10 mouse cellular contexts compared by ENCODE assay signal in the genomic region with DNA sequence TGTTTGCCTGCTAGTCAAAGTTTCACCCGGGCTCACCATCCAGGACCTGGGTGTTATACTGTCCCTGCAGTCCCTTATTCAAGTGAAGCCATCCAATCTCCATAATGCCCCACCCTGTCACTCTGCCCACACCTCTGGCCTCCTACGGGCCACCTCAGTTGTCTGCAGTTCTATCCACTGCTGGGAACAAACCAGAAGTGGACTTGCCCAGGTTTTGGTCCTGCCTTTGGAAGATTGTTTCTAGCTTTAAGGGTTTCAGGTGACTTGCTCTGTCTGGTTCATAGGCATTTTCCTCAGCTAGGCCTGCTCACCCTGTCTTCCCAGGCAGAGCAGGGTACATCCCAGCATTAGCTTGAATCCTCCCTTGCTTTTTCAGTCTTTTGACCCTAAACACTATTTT. TPM values are rescaled to one million over a fixed set of nuclear protein-coding genes. Genes with fewer than 3 reads are reported as not detected.
A peak's percentile ranks its signal among the peaks of the same experiment; 100 is the strongest.
DNase-seq lines count a peak whose midpoint lies in the region; ATAC-seq lines count a peak whose summit lies in the region.
"Had no signal": no experiment of that assay in that cellular context is flagged by ENCODE, and none has a peak within 500 bp of the region (broad histone marks: within the 10 kb centered on the region; RNA-seq: fewer than 3 reads in every experiment).

No protein-coding gene starts in this region.

- no peak overlapping the region for H3K4me2 ChIP-seq in heart, embryonic 15.5 days
- H3K4me2 ChIP-seq in midbrain, embryonic 11.5 days: no peak overlapping the region
- no peak overlapping the region for H3K4me2 ChIP-seq in midbrain, embryonic 14.5 days (ENCODE audit: low read length)
- H3K4me2 ChIP-seq in stomach, embryonic 14.5 days (replicated peaks; ENCODE audit: low read depth, low read length): no peak overlapping the region
- H3K4me2 ChIP-seq: liver, embryonic 15.5 days had no signal

- H3K27me3 ChIP-seq in heart, embryonic 15.5 days: no peaks in the 10 kb centered on the region
- no peaks in the 10 kb centered on the region for H3K27me3 ChIP-seq in midbrain, embryonic 11.5 days (ENCODE audit: control insufficient read depth, insufficient read depth, low read length)
- no peaks in the 10 kb centered on the region for H3K27me3 ChIP-seq in midbrain, embryonic 14.5 days (ENCODE audit: control insufficient read depth, insufficient read depth, low read length)
- no peaks in the 10 kb centered on the region for H3K27me3 ChIP-seq in stomach, embryonic 14.5 days (ENCODE audit: control insufficient read depth, insufficient read depth, low read length)
- H3K27me3 ChIP-seq: liver, embryonic 15.5 days had no signal

- peak; percentile 1 for DNase-seq in cerebellum, adult 11 months
- DNase-seq in cerebellum, adult 9-10 months: no peak
- no peak for DNase-seq in heart, postnatal 10 days
- DNase-seq in midbrain, embryonic 11.5 days (ENCODE audit: low spot score, missing footprints): peak; percentile 51
- no peak for DNase-seq in midbrain, embryonic 14.5 days
- DNase-seq in layer of hippocampus, postnatal 10 days (ENCODE audit: low spot score in 2 of 2): no peak

- peak overlapping the region; percentile 22; the same call in 1 of the 2 replicates for H3K9ac ChIP-seq in heart, embryonic 15.5 days
- H3K9ac ChIP-seq in midbrain, embryonic 11.5 days (ENCODE audit: low read length): no peak overlapping the region
- no peak overlapping the region for H3K9ac ChIP-seq in midbrain, embryonic 14.5 days (replicated peaks; ENCODE audit: low read length)
- no peak overlapping the region for H3K9ac ChIP-seq in stomach, embryonic 14.5 days (replicated peaks; ENCODE audit: low read depth, low read length)
- H3K9ac ChIP-seq: liver, embryonic 15.5 days had no signal

- 54% methylated on average over 2 of the region's 2 CpGs for WGBS in heart, embryonic 15.5 days
- 61% methylated on average over 2 of the region's 2 CpGs for WGBS in midbrain, embryonic 11.5 days
- WGBS in midbrain, embryonic 14.5 days: 64% methylated on average over 2 of the region's 2 CpGs
- 41% methylated on average over 2 of the region's 2 CpGs for WGBS in stomach, embryonic 14.5 days

- H3K27ac ChIP-seq in heart, embryonic 15.5 days: peak overlapping the region; percentile 97
- no peak overlapping the region; the same call in 1 of the 2 replicates for H3K27ac ChIP-seq in midbrain, embryonic 11.5 days (ENCODE audit: low read depth, low read length)
- H3K27ac ChIP-seq in midbrain, embryonic 14.5 days (replicated peaks; ENCODE audit: low read depth, low read length): no peak overlapping the region
- H3K27ac ChIP-seq in stomach, embryonic 14.5 days (ENCODE audit: low read length): peak overlapping the region; percentile 97
- H3K27ac ChIP-seq: liver, embryonic 15.5 days had no signal

- no peak overlapping the region for H3K4me3 ChIP-seq in heart, embryonic 15.5 days
- no peak overlapping the region for H3K4me3 ChIP-seq in midbrain, embryonic 11.5 days (ENCODE audit: low read depth, low read length)
- H3K4me3 ChIP-seq in midbrain, embryonic 14.5 days (replicated peaks; ENCODE audit: low read depth, low read length): no peak overlapping the region
- H3K4me3 ChIP-seq in stomach, embryonic 14.5 days (ENCODE audit: low read depth, low read length): no peak overlapping the region
- H3K4me3 ChIP-seq: liver, embryonic 15.5 days had no signal

- H3K9me3 ChIP-seq in heart, embryonic 15.5 days (replicated peaks): no peaks in the 10 kb centered on the region
- no peaks in the 10 kb centered on the region for H3K9me3 ChIP-seq in midbrain, embryonic 11.5 days (ENCODE audit: control insufficient read depth, low read length)
- H3K9me3 ChIP-seq in midbrain, embryonic 14.5 days (ENCODE audit: control insufficient read depth, low read length): no peaks in the 10 kb centered on the region
- H3K9me3 ChIP-seq in stomach, embryonic 14.5 days (ENCODE audit: control insufficient read depth, low read depth, low read length): no peaks in the 10 kb centered on the region
- H3K9me3 ChIP-seq: liver, embryonic 15.5 days had no signal

- H3K36me3 ChIP-seq in heart, embryonic 15.5 days: no peaks in the 10 kb centered on the region
- no peaks in the 10 kb centered on the region for H3K36me3 ChIP-seq in midbrain, embryonic 11.5 days (ENCODE audit: control insufficient read depth, insufficient read depth, low read length)
- no peaks in the 10 kb centered on the region for H3K36me3 ChIP-seq in midbrain, embryonic 14.5 days (ENCODE audit: control insufficient read depth, insufficient read depth, low read length)
- no peaks in the 10 kb centered on the region for H3K36me3 ChIP-seq in stomach, embryonic 14.5 days (ENCODE audit: control insufficient read depth, insufficient read depth, low read length)
- H3K36me3 ChIP-seq: liver, embryonic 15.5 days had no signal

- intact Hi-C loops in heart, postnatal 10 days (cut with DNase I): no loop called here

- ATAC-seq in heart, embryonic 15.5 days (replicated peaks; ENCODE audit: insufficient number of reproducible peaks, insufficient read depth, low FRiP score, low read depth): no peak
- ATAC-seq in midbrain, embryonic 11.5 days (ENCODE audit: low FRiP score): no peak
- no peak for ATAC-seq in midbrain, embryonic 14.5 days (ENCODE audit: low FRiP score, low TSS enrichment)
- ATAC-seq in stomach, embryonic 14.5 days (ENCODE audit: insufficient number of reproducible peaks, insufficient read depth, low FRiP score, low read depth): no peak

- H3K4me1 ChIP-seq in heart, embryonic 15.5 days (replicated peaks): peaks cover 58% of the 10 kb centered on the region
- H3K4me1 ChIP-seq in midbrain, embryonic 11.5 days (ENCODE audit: control insufficient read depth, insufficient read depth, low read length): peaks cover 7% of the 10 kb centered on the region; the same call in 1 of the 2 replicates
- H3K4me1 ChIP-seq in midbrain, embryonic 14.5 days (ENCODE audit: control insufficient read depth, insufficient read depth, low read length): peaks cover 10% of the 10 kb centered on the region; the same call in 1 of the 2 replicates
- peaks cover 41% of the 10 kb centered on the region for H3K4me1 ChIP-seq in stomach, embryonic 14.5 days (ENCODE audit: control insufficient read depth, insufficient read depth, low read length)

RNA-seq across cellular contexts. Expression of gene Lsp1, which starts 5.4 kb away (rescaled TPM):
- 49.6 and 83.5 TPM in 2 replicates for polyA plus RNA-seq in heart, embryonic 15.5 days (2015; fragmentation: Nextera tagmentation; extraction: Ambion mirVana)
- total RNA-seq in heart, postnatal 10 days (2021): 100 to 1,000 TPM; 111 to 116 TPM
- polyA plus RNA-seq in midbrain, embryonic 11.5 days (2014; fragmentation: Nextera tagmentation; extraction: Ambion mirVana): 11.1 and 13.1 TPM in 2 replicates
- polyA plus RNA-seq in midbrain, embryonic 14.5 days (2014; fragmentation: Nextera tagmentation; extraction: Ambion mirVana): 2.7 and 8.0 TPM in 2 replicates
- polyA plus RNA-seq in stomach, embryonic 14.5 days (2014; fragmentation: Nextera tagmentation; extraction: Ambion mirVana): 194 and 211 TPM in 2 replicates
- total RNA-seq in layer of hippocampus, postnatal 10 days (2021): 1 to 10 TPM; 3.6 to 5.0 TPM

RNA-seq across cellular contexts. Expression of gene Tnni2, which starts 13.6 kb away (rescaled TPM):
- 16.8 and 16.9 TPM in 2 replicates for polyA plus RNA-seq in heart, embryonic 15.5 days (2015; fragmentation: Nextera tagmentation; extraction: Ambion mirVana)
- 1 to 10 TPM; 1.9 to 4.3 TPM for total RNA-seq in heart, postnatal 10 days (2021)
- polyA plus RNA-seq in midbrain, embryonic 11.5 days (2014; fragmentation: Nextera tagmentation; extraction: Ambion mirVana): 0.47 and 0.96 TPM in 2 replicates
- polyA plus RNA-seq in midbrain, embryonic 14.5 days (2014; fragmentation: Nextera tagmentation; extraction: Ambion mirVana): not detected in 2 replicates
- polyA plus RNA-seq in stomach, embryonic 14.5 days (2014; fragmentation: Nextera tagmentation; extraction: Ambion mirVana): 4.6 and 5.8 TPM in 2 replicates
- not detected for total RNA-seq in layer of hippocampus, postnatal 10 days (2021)

RNA-seq across cellular contexts. Expression of gene Syt8, which starts 20.6 kb away (rescaled TPM):
- 0.48 and 1.7 TPM in 2 replicates for polyA plus RNA-seq in heart, embryonic 15.5 days (2015; fragmentation: Nextera tagmentation; extraction: Ambion mirVana)
- not detected for total RNA-seq in heart, postnatal 10 days (2021)
- not detected in 2 replicates for polyA plus RNA-seq in midbrain, embryonic 11.5 days (2014; fragmentation: Nextera tagmentation; extraction: Ambion mirVana)
- not detected in 2 replicates for polyA plus RNA-seq in midbrain, embryonic 14.5 days (2014; fragmentation: Nextera tagmentation; extraction: Ambion mirVana)
- 4.8 and 6.6 TPM in 2 replicates for polyA plus RNA-seq in stomach, embryonic 14.5 days (2014; fragmentation: Nextera tagmentation; extraction: Ambion mirVana)
- not detected for total RNA-seq in layer of hippocampus, postnatal 10 days (2021)
- total RNA-seq: adrenal gland, postnatal 4 days had no signal

RNA-seq across cellular contexts. Expression of gene Tnnt3, which starts 43.4 kb away (rescaled TPM):
- 4.6 and 4.8 TPM in 2 replicates for polyA plus RNA-seq in heart, embryonic 15.5 days (2015; fragmentation: Nextera tagmentation; extraction: Ambion mirVana)
- total RNA-seq in heart, postnatal 10 days (2021): 1 to 10 TPM in 1 of 2 experiments, under 1 TPM in 1; 0.67 to 1.8 TPM
- 0.77 and 2.0 TPM in 2 replicates for polyA plus RNA-seq in midbrain, embryonic 11.5 days (2014; fragmentation: Nextera tagmentation; extraction: Ambion mirVana)
- polyA plus RNA-seq in midbrain, embryonic 14.5 days (2014; fragmentation: Nextera tagmentation; extraction: Ambion mirVana): 1.1 TPM in 1 of 2 replicates, not detected in the other
- 2.2 and 2.6 TPM in 2 replicates for polyA plus RNA-seq in stomach, embryonic 14.5 days (2014; fragmentation: Nextera tagmentation; extraction: Ambion mirVana)
- total RNA-seq in layer of hippocampus, postnatal 10 days (2021): under 1 TPM; 0.82 to 0.96 TPM

Comparison
In these comparisons a context has a peak if more than half of its experiments do, and no peak if none do; other contexts are left out.
1. DNase-seq: peak in cerebellum, adult 11 months (single experiment) and midbrain, embryonic 11.5 days (single experiment); none in cerebellum, adult 9-10 months (single experiment), heart, postnatal 10 days (0 of 2), midbrain, embryonic 14.5 days (single experiment) and layer of hippocampus, postnatal 10 days (0 of 2).
2. H3K27ac ChIP-seq: peak in heart, embryonic 15.5 days (single experiment) and stomach, embryonic 14.5 days (single experiment); none in midbrain, embryonic 11.5 days (single experiment) and midbrain, embryonic 14.5 days (single experiment).